Mouse (Mus musculus): ENCODE results near the gene Trim63. TPM values are rescaled to one million over a fixed set of nuclear protein-coding genes. Genes with fewer than 3 reads are reported as not detected.

Gene Trim63
- polyA plus RNA-seq, 1 experiment from 2014 or later, result 0.13 TPM

DNA sequence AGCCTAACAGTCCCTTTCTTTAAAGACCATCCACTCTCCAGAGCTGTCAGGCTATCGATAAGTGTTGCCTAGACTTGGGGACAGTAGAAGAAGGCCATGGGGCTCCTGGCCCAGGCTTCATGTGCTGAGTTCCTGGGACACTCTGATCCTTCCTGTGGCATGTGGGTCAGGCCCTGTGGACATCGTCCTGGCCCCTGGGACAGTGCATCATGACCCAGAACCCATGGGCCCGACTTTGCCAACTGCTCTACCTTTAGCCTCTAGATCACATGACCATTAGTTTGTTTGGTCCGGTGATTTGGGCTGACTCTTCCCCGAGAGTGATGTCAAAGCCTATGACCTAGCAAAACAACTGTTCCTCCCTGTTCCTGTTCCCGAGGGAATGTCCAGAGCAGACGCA, 4.8 kb upstream of the Trim63 start:
- ATAC-seq (replicated peaks; ENCODE audit: low FRiP score) (no peak), DNase-seq (ENCODE audit: low spot score) (no peak)
- H3K27ac ChIP-seq (ENCODE audit: low read depth, low read length), result no peak overlapping the region
- no peak overlapping the region for H3K4me3 ChIP-seq (ENCODE audit: low read depth, low read length)
- WGBS, result 89% methylated on average over 7 of the region's 7 CpGs
- peaks cover 4% of the 10 kb centered on the region; the same call in 1 of the 2 replicates for H3K9me3 ChIP-seq (ENCODE audit: control insufficient read depth, low read length)
- H3K4me1 ChIP-seq (replicated peaks; ENCODE audit: control insufficient read depth, insufficient read depth, low read length), result 0 out of 2 replicates have a peak, but pooled peaks cover 2% of the 10 kb centered on the region
- no peaks in the 10 kb centered on the region for H3K27me3 ChIP-seq (ENCODE audit: control insufficient read depth, insufficient read depth, low read length)
- no peaks in the 10 kb centered on the region for H3K36me3 ChIP-seq (ENCODE audit: control insufficient read depth, insufficient read depth, low read length)
- H3K4me2 ChIP-seq (ENCODE audit: low read depth, low read length, severe bottlenecking), result no peak overlapping the region
- no peak overlapping the region for H3K9ac ChIP-seq (ENCODE audit: low read length)

DNA sequence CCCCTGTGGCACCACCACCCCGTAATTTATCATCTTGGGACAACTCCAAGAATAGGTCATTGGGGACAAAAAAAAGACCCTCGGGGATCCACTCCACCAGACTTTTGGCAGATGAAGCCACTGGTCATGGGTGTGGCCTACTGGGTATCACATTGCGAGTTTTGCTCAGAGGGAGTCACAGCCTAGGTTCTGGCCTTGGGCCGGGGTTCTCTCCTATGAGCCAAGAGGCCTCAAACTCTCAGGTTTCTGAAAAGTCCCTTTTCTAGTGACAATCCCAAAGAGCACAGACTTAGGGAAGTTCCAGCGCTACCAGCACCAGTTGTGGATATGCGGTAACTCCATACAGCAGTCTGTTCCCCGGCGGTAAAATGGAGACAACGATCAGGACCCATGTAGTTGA, 4.3 kb upstream of the Trim63 start:
- no peak overlapping the region for H3K4me3 ChIP-seq (ENCODE audit: low read depth, low read length)
- H3K9me3 ChIP-seq (ENCODE audit: control insufficient read depth, low read length), result peaks cover 4% of the 10 kb centered on the region; the same call in 1 of the 2 replicates
- no peaks in the 10 kb centered on the region for H3K36me3 ChIP-seq (ENCODE audit: control insufficient read depth, insufficient read depth, low read length)
- 93% methylated on average over 9 of the region's 9 CpGs for WGBS
- no peak overlapping the region for H3K4me2 ChIP-seq (ENCODE audit: low read depth, low read length, severe bottlenecking)
- H3K27me3 ChIP-seq (ENCODE audit: control insufficient read depth, insufficient read depth, low read length), result no peaks in the 10 kb centered on the region
- DNase-seq (ENCODE audit: low spot score) (no peak), ATAC-seq (replicated peaks; ENCODE audit: low FRiP score) (no peak)
- H3K9ac ChIP-seq (ENCODE audit: low read length), result no peak overlapping the region
- H3K4me1 ChIP-seq (replicated peaks; ENCODE audit: control insufficient read depth, insufficient read depth, low read length), result 0 out of 2 replicates have a peak, but pooled peaks cover 2% of the 10 kb centered on the region
- no peak overlapping the region for H3K27ac ChIP-seq (ENCODE audit: low read depth, low read length)

DNA sequence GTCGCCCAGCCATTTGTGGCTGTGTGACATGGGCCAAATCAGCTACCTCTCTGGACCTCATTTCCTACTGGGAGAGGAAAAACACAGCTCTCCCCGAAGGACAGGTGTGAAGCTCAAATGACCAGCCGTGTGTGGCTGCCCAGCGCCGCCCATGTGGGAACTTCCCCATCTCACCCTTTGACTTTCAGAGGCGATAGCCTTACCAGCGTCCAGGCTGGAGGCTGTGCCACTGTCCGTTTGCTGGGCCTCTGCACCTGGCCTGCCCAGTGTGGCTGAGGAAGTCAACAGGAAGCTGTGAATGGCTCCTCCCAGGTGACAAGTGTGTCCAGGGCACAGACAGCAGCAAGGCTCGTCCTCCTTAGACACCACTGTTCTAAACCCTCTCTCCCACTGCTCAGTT, 3.1 kb upstream of the Trim63 start:
- peaks cover 4% of the 10 kb centered on the region; the same call in 1 of the 2 replicates for H3K9me3 ChIP-seq (ENCODE audit: control insufficient read depth, low read length)
- 84% methylated on average over 9 of the region's 9 CpGs for WGBS
- no peak for ATAC-seq (replicated peaks; ENCODE audit: low FRiP score)
- 0 out of 2 replicates have a peak, but pooled peaks cover 2% of the 10 kb centered on the region for H3K4me1 ChIP-seq (replicated peaks; ENCODE audit: control insufficient read depth, insufficient read depth, low read length)
- H3K36me3 ChIP-seq (ENCODE audit: control insufficient read depth, insufficient read depth, low read length), result no peaks in the 10 kb centered on the region
- H3K27me3 ChIP-seq (ENCODE audit: control insufficient read depth, insufficient read depth, low read length), result no peaks in the 10 kb centered on the region
- no peak for DNase-seq (ENCODE audit: low spot score)
- no peak overlapping the region for H3K27ac ChIP-seq (ENCODE audit: low read depth, low read length)
- no peak overlapping the region for H3K4me3 ChIP-seq (ENCODE audit: low read depth, low read length)
- H3K4me2 ChIP-seq (ENCODE audit: low read depth, low read length, severe bottlenecking), result no peak overlapping the region
- no peak overlapping the region for H3K9ac ChIP-seq (ENCODE audit: low read length)

DNA sequence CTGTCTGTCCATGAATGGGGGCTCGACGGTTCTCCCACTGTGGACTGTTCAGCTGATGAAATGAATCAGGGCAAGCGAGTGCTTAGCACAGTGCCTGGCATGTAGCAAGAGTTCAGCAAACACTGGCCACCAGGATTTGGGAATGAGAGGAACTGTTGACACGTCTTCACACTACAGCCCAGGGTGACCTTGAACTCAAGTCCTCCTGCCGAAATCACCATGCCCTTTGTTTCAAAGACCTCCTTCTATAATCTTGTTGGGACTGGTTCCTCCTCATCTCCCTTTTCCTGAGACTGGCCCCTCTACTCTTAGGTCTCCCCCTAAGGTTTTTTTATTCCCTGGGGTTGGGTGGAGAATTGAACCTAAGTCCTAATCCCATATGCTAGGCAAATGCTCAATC, 2.6 kb upstream of the Trim63 start:
- Histone ChIP-seq H3K9ac (ENCODE audit: low read length) (no peak overlapping the region), H3K9me3 (ENCODE audit: control insufficient read depth, low read length) (peaks cover 4% of the 10 kb centered on the region; the same call in 1 of the 2 replicates), H3K27ac (ENCODE audit: low read depth, low read length) (no peak overlapping the region), H3K36me3 (ENCODE audit: control insufficient read depth, insufficient read depth, low read length) (no peaks in the 10 kb centered on the region), H3K4me2 (ENCODE audit: low read depth, low read length, severe bottlenecking) (no peak overlapping the region), H3K4me1 (replicated peaks; ENCODE audit: control insufficient read depth, insufficient read depth, low read length) (0 out of 2 replicates have a peak, but pooled peaks cover 1% of the 10 kb centered on the region), H3K27me3 (ENCODE audit: control insufficient read depth, insufficient read depth, low read length) (no peaks in the 10 kb centered on the region), H3K4me3 (ENCODE audit: low read depth, low read length) (no peak overlapping the region)
- ATAC-seq (replicated peaks; ENCODE audit: low FRiP score), result no peak
- WGBS, result 94% methylated on average over 5 of the region's 5 CpGs
- no peak for DNase-seq (ENCODE audit: low spot score)

DNA sequence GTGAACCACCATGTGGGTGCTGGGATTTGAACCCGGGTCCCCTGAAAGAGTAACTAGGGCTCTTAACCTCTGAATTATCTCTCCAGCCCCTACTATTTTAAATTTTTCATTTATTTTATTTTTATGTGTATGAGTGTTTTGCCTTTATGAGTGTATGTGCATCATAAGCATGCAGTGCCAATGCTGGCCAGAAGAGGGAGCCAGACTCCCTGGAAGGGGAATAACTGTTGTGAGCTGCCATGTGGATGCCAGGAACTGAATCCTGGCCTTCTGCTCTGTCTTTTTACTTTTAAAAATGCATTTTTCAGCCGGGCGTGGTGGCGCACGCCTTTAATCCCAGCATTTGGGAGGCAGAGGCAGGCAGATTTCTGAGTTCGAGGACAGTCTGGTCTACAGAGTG, 2.0 kb upstream of the Trim63 start:
- Histone ChIP-seq H3K4me3 (ENCODE audit: low read depth, low read length) (no peak overlapping the region), H3K27me3 (ENCODE audit: control insufficient read depth, insufficient read depth, low read length) (no peaks in the 10 kb centered on the region), H3K4me2 (ENCODE audit: low read depth, low read length, severe bottlenecking) (no peak overlapping the region), H3K27ac (ENCODE audit: low read depth, low read length) (no peak overlapping the region), H3K4me1 (replicated peaks; ENCODE audit: control insufficient read depth, insufficient read depth, low read length) (no peaks in the 10 kb centered on the region), H3K36me3 (ENCODE audit: control insufficient read depth, insufficient read depth, low read length) (no peaks in the 10 kb centered on the region), H3K9me3 (ENCODE audit: control insufficient read depth, low read length) (peaks cover 4% of the 10 kb centered on the region; the same call in 1 of the 2 replicates), H3K9ac (ENCODE audit: low read length) (no peak overlapping the region)
- 93% methylated on average over 6 of the region's 6 CpGs for WGBS
- ATAC-seq (replicated peaks; ENCODE audit: low FRiP score) (no peak), DNase-seq (ENCODE audit: low spot score) (no peak)

DNA sequence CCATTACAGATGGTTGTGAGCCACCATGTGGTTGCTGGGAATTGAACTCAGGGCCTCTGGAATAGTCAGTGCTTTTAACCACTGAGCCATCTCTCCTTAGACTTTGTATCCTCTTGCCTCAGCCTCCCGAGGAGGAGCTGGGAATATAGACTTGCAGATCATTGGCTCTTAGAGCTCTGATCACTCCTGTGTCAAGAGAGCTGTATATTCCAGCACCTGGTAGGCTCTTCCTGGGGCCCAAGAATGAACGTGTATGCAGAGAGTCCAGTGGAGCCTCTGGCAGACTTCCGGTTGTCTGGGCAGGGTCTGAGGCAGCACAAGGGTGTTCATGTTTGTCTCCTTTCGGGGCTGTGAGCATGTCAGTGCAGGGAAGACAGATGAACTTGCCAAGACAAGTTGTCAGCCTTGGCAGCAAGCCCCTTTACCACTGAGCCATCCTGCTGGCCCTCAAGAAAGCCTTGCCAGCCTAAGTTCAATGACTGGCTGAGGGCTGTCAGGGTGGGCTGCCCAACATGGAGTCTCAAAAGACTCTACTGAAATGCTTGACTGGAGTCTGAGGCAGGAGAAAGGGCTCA, 752 bp upstream of the Trim63 start:
- H3K4me3 ChIP-seq (ENCODE audit: low read depth, low read length), result no peak overlapping the region
- peaks cover 4% of the 10 kb centered on the region; the same call in 1 of the 2 replicates for H3K9me3 ChIP-seq (ENCODE audit: control insufficient read depth, low read length)
- no peaks in the 10 kb centered on the region for H3K36me3 ChIP-seq (ENCODE audit: control insufficient read depth, insufficient read depth, low read length)
- H3K4me2 ChIP-seq (ENCODE audit: low read depth, low read length, severe bottlenecking), result no peak overlapping the region
- WGBS, result 78% methylated on average over 4 of the region's 4 CpGs
- H3K27ac ChIP-seq (ENCODE audit: low read depth, low read length), result no peak overlapping the region
- DNase-seq (ENCODE audit: low spot score) (no peak), ATAC-seq (replicated peaks; ENCODE audit: low FRiP score) (no peak)
- H3K9ac ChIP-seq (ENCODE audit: low read length), result no peak overlapping the region
- no peaks in the 10 kb centered on the region for H3K4me1 ChIP-seq (replicated peaks; ENCODE audit: control insufficient read depth, insufficient read depth, low read length)
- H3K27me3 ChIP-seq (ENCODE audit: control insufficient read depth, insufficient read depth, low read length), result no peaks in the 10 kb centered on the region

DNA sequence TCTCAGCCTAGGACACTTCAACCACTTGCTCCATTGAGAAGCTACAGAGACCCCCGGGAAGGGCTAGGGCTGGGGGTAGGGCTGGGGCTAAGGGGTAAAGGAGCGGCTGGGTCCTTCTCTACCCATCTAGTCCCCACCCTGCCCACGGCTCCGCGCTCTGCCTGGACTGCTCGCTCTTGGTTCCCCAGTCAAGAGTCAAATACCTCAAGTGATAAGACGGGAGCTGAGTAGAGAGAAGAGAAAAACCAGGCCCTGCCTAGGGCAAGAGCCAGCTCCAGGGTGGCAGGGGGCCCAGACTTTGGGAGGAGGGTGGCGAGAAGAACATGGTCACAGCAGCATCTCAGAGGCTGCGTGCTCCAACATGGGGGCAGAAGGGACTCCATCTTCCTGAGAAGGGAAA, 550 bp downstream of the Trim63 start:
- DNase-seq (ENCODE audit: low spot score) (no peak), ATAC-seq (replicated peaks; ENCODE audit: low FRiP score) (no peak)
- H3K27me3 ChIP-seq (ENCODE audit: control insufficient read depth, insufficient read depth, low read length), result no peaks in the 10 kb centered on the region
- H3K9ac ChIP-seq (ENCODE audit: low read length), result no peak overlapping the region
- 77% methylated on average over 9 of the region's 9 CpGs for WGBS
- H3K36me3 ChIP-seq (ENCODE audit: control insufficient read depth, insufficient read depth, low read length), result no peaks in the 10 kb centered on the region
- H3K4me3 ChIP-seq (ENCODE audit: low read depth, low read length), result no peak overlapping the region
- H3K4me2 ChIP-seq (ENCODE audit: low read depth, low read length, severe bottlenecking), result no peak overlapping the region
- no peaks in the 10 kb centered on the region for H3K4me1 ChIP-seq (replicated peaks; ENCODE audit: control insufficient read depth, insufficient read depth, low read length)
- H3K27ac ChIP-seq (ENCODE audit: low read depth, low read length), result no peak overlapping the region
- peaks cover 4% of the 10 kb centered on the region; the same call in 1 of the 2 replicates for H3K9me3 ChIP-seq (ENCODE audit: control insufficient read depth, low read length)

DNA sequence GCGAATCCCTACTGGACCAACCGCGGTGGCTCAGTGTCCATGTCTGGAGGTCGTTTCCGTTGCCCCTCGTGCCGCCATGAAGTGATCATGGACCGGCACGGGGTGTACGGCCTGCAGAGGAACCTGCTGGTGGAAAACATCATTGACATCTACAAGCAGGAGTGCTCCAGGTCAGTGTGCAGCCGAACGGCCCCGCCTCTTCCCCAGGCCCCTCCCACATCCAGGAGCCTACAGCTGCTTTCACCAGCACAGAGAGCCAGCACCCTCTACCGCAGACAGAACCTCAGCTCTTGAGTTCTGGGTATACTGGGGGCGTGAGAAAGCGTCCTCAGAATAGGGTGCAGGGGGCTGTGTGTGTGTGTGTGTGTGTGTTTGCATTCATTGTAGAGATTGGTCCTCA, 1.5 kb downstream of the Trim63 start:
- ATAC-seq (replicated peaks; ENCODE audit: low FRiP score) (no peak), DNase-seq (ENCODE audit: low spot score) (no peak)
- peaks cover 4% of the 10 kb centered on the region; the same call in 1 of the 2 replicates for H3K9me3 ChIP-seq (ENCODE audit: control insufficient read depth, low read length)
- no peaks in the 10 kb centered on the region for H3K4me1 ChIP-seq (replicated peaks; ENCODE audit: control insufficient read depth, insufficient read depth, low read length)
- WGBS, result 49% methylated on average over 16 of the region's 16 CpGs
- H3K9ac ChIP-seq (ENCODE audit: low read length), result no peak overlapping the region
- no peak overlapping the region for H3K4me2 ChIP-seq (ENCODE audit: low read depth, low read length, severe bottlenecking)
- no peaks in the 10 kb centered on the region for H3K36me3 ChIP-seq (ENCODE audit: control insufficient read depth, insufficient read depth, low read length)
- H3K4me3 ChIP-seq (ENCODE audit: low read depth, low read length), result no peak overlapping the region
- H3K27me3 ChIP-seq (ENCODE audit: control insufficient read depth, insufficient read depth, low read length), result no peaks in the 10 kb centered on the region
- H3K27ac ChIP-seq (ENCODE audit: low read depth, low read length), result no peak overlapping the region

DNA sequence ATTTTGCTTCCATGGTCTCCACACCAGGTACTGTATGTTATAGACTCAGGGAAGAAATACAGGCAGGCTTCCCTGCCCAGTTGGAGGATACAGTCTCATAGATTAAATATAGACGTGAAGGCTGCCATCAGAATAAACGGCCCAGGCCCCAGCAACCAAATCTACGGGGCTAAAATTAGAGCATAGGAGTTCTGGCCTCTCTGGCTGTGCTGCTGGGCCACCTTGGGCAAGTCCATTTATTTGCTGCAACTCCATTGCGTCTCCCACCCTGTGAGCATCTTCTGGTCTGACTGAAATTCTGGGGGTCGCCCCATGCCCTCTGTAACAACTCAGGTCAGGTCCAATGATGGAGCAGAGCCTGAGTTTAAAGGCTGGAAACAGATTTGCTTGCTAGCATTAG, 4.2 kb downstream of the Trim63 start:
- ATAC-seq (replicated peaks; ENCODE audit: low FRiP score) (no peak), DNase-seq (ENCODE audit: low spot score) (no peak)
- WGBS, result 88% methylated on average over 5 of the region's 5 CpGs
- H3K4me3 ChIP-seq (ENCODE audit: low read depth, low read length), result no peak overlapping the region
- no peaks in the 10 kb centered on the region for H3K36me3 ChIP-seq (ENCODE audit: control insufficient read depth, insufficient read depth, low read length)
- no peak overlapping the region for H3K27ac ChIP-seq (ENCODE audit: low read depth, low read length)
- H3K4me1 ChIP-seq (replicated peaks; ENCODE audit: control insufficient read depth, insufficient read depth, low read length), result no peaks in the 10 kb centered on the region
- no peak overlapping the region for H3K9ac ChIP-seq (ENCODE audit: low read length)
- H3K4me2 ChIP-seq (ENCODE audit: low read depth, low read length, severe bottlenecking), result no peak overlapping the region
- H3K9me3 ChIP-seq (ENCODE audit: control insufficient read depth, low read length), result no peaks in the 10 kb centered on the region
- no peaks in the 10 kb centered on the region for H3K27me3 ChIP-seq (ENCODE audit: control insufficient read depth, insufficient read depth, low read length)

All from forebrain, embryonic 11.5 days (tissue).